Mouse (Mus musculus): ENCODE measurements at regions not wholly inside any gene's neighbourhood (a gene's known extent, or its start where the extent isn't known, plus 50 kb on each side); places are given as distances from the start of the nearest gene placed in this dataset.

GRCm38 (mm10) chr5:64476641-64477369, 320.7 kb downstream of the Tbc1d1 start:
- TF ChIP-seq CTCF (IDR thresholded peaks at IDR 0.05; ENCODE audit: low read depth, low read length) (no peak), POLR2A (IDR thresholded peaks at IDR 0.05; ENCODE audit: insufficient read depth, low read length) (no peak)

Data from ES-Bruce4 (cell line).